In genomic region chr8:126591141-126591820, GRCm38 (mm10) we compare ENCODE assay signal across 1 mouse cellular context.
A peak's percentile ranks its signal among the peaks of the same experiment; 100 is the strongest.
TF ChIP-seq lines count a peak whose summit lies in the region.

No protein-coding gene starts in this region.

TF ChIP-seq in CH12.LX, 34 proteins besides CTCF, POLR2A, EP300 and RAD21 (continued from another document):
- TF ChIP-seq SIN3A (IDR thresholded peaks at IDR 0.05; ENCODE audit: low read length) = peak; percentile 78; the same call in 1 of the 2 replicates
- no peak for TF ChIP-seq E2F4 (IDR thresholded peaks at IDR 0.05; ENCODE audit: insufficient replicate concordance, low read depth, low read length)
- TF ChIP-seq NRF1 (IDR thresholded peaks at IDR 0.05; ENCODE audit: low read depth, low read length) = no peak
- TF ChIP-seq USF1 (IDR thresholded peaks at IDR 0.05; ENCODE audit: low read depth, low read length) = no peak
- peak; percentile 68; the same call in 1 of the 2 replicates for TF ChIP-seq MAZ (IDR thresholded peaks at IDR 0.05; ENCODE audit: low read depth, low read length)
- TF ChIP-seq KAT2A (IDR thresholded peaks at IDR 0.05; ENCODE audit: insufficient replicate concordance, low read length) = 0 out of 2 replicates have a peak, but pooled peaks have one; percentile 21
- TF ChIP-seq POLR2AphosphoS2 (IDR thresholded peaks at IDR 0.05; ENCODE audit: low read depth, low read length) = no peak; the same call in 1 of the 2 replicates
